Mouse (Mus musculus) intestine, postnatal 0 days (tissue): ENCODE results near the gene Eif4g2. TPM values are rescaled to one million over a fixed set of nuclear protein-coding genes. Genes with fewer than 3 reads are reported as not detected.

ENCODE experiments used
- ATAC-seq: fragments of 200-750 bp; cut with Nextera tagmentation; 2 replicates; pipeline ENCODE4 v1.8.0; 2017; ENCODE audit warnings: mild to moderate bottlenecking, moderate TSS enrichment, moderate library complexity
- H3K27ac ChIP-seq: fragments of 300-500 bp; sonication (generic); 2 replicates; pipeline ENCODE4 v1.5.1; 2014; ENCODE audit warnings: mild to moderate bottlenecking, low read depth, low read length, moderate library complexity
- H3K27me3 ChIP-seq: fragments of 300-500 bp; sonication (generic); replicated peaks from 2 replicates; pipeline ENCODE4 v1.6.1; 2014; ENCODE audit warnings: low read length, mixed read lengths; ENCODE audit not compliant: control insufficient read depth, insufficient read depth
- H3K36me3 ChIP-seq: fragments of 300-500 bp; sonication (generic); 2 replicates; pipeline ENCODE4 v1.6.1; 2014; ENCODE audit warnings: mild to moderate bottlenecking, moderate library complexity; ENCODE audit not compliant: control insufficient read depth, insufficient read depth
- H3K4me1 ChIP-seq: fragments of 300-500 bp; sonication (generic); replicated peaks from 2 replicates; pipeline ENCODE4 v1.6.1; 2014; ENCODE audit warnings: antibody characterized with exemption, low read length, mixed read lengths; ENCODE audit not compliant: control insufficient read depth, insufficient read depth
- H3K4me2 ChIP-seq: fragments of 300-500 bp; sonication (generic); replicated peaks from 2 replicates; pipeline ENCODE4 v1.6.1; 2014; ENCODE audit warnings: low read depth, mild to moderate bottlenecking, moderate library complexity
- H3K4me3 ChIP-seq: fragments of 300-500 bp; sonication (generic); 2 replicates; pipeline ENCODE4 v1.5.1; 2014; ENCODE audit warnings: low read depth, low read length
- H3K9ac ChIP-seq: fragments of 300-500 bp; sonication (generic); 2 replicates; pipeline ENCODE4 v1.6.1; 2014; ENCODE audit warnings: mild to moderate bottlenecking, low read depth, low read length
- H3K9me3 ChIP-seq: fragments of 300-500 bp; sonication (generic); 2 replicates; pipeline ENCODE4 v1.6.1; 2016; ENCODE audit warnings: mixed run types; ENCODE audit not compliant: control insufficient read depth
- CTCF ChIP-seq: sonication (generic); IDR thresholded peaks from 2 replicates; pipeline ENCODE4 v1.5.1; 2016; ENCODE audit warnings: low read depth, mild to moderate bottlenecking, control low read depth, antibody characterized with exemption, moderate library complexity
- WGBS: fragments of 180-500 bp; shearing (Covaris S2); extraction: QIAGEN DNeasy Blood & Tissue Kit; methylation state at CpG from one replicate; pipeline ENCODE4 v1.1.7; 2014; 5-methylcytosine and 5-hydroxymethylcytosine counted together
- polyA plus RNA-seq: library from polyadenylated mRNA; unstranded; fragments of >200 nt; fragmentation: Nextera tagmentation; extraction: Ambion mirVana; gene quantifications from 2 replicates; pipeline ENCODE4 v1.2.1, GENCODE M21; 2015

Eif4g2 gene
- 326 and 352 TPM in 2 replicates for polyA plus RNA-seq

DNA sequence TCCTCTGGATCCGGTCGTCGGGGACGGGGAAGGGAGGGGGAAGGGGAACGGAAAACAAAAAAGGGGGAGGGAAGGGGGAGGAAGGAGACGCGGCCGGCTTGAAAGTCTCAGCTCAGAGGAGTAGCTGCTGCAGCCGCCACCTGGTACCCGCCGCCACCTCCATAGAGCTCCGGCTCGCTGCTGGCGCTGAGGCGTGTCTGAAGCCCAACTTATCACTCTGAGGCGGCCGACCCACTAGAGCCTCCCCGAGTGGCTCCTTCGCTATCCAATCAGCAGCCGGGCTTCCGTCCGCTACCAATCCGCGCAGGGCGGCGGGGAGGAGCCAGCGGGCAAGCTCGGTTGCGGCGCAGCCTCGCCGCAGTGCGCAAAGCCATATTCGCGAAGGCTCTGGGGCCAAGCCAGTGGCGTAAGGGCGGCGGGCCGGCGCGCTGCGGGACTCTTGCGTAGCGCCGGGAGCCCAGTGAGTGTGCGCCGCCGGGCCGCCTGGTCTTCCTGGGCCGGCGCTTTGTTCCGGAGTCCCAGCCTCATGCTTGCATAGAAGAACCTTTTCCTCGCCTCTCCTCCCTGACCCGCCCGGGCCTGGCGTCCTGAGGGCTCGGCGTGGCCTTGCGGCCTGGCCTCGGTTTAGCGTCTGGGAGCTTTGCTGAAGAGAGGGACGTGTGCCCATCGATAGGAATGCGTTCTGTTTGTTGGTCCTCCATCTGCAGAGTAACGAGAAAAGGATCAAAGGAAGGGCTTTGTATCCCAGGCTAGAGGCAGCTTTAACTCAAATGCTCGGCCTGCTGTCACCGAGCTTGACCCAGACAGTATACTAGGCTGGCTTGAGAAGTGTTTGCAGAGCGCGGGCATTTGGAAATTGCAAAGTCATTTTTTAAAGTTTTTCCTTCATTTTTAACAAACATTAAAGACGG, at the start of gene Eif4g2:
TSS of gene Eif4g2 (minus strand) at position 209 of the 911 bp plus-strand sequence.
- Histone ChIP-seq H3K27ac (peak within 1 kb of the TSS; percentile 99), H3K4me2 (peak within 1 kb of the TSS; percentile 77), H3K9ac (peak within 1 kb of the TSS; percentile 100), H3K4me3 (peak within 1 kb of the TSS; percentile 95), H3K4me1 (0 out of 2 replicates have a peak, but pooled peaks cover 5% of the 10 kb centered on the region), H3K9me3 (no peaks in the 10 kb centered on the region), H3K36me3 (peaks cover 30% of the 10 kb centered on the region), H3K27me3 (no peaks in the 10 kb centered on the region)
- peak; percentile 99 for ATAC-seq
- TF ChIP-seq CTCF = no peak
- under 1% methylated on average over 67 of the region's 70 CpGs for WGBS

DNA sequence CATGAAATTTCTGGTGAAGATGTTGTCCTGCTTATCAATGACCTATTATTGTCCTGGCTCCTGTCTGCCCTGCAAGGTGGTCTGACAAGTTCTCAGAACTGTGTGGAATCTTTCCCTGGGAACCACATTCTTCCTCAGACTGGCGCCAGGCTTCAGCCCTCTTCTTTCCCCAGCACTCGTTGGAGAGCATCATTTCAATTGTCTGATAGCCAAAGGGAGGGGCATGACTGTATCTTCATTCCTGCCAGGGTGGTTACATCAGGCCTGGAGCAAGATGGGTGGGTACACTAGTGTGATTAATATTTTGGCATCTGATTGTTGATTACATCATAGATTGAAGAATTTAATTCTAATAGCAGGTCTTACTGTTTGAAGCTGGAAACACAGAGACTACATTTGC, 49.8 kb upstream of the Eif4g2 start:
- Histone ChIP-seq H3K4me3 (no peak overlapping the region), H3K27me3 (no peaks in the 10 kb centered on the region), H3K27ac (no peak overlapping the region), H3K9ac (no peak overlapping the region), H3K36me3 (no peaks in the 10 kb centered on the region), H3K4me2 (no peak overlapping the region), H3K9me3 (no peaks in the 10 kb centered on the region), H3K4me1 (0 out of 2 replicates have a peak, but pooled peaks cover 4% of the 10 kb centered on the region)
- 68% methylated on average over 2 of the region's 2 CpGs for WGBS
- ATAC-seq = no peak
- no peak for TF ChIP-seq CTCF

GRCm38 (mm10) chr7:111126636-111127395, 44.0 kb upstream of the Eif4g2 start:
- Histone ChIP-seq H3K4me3 (no peak overlapping the region), H3K27me3 (no peaks in the 10 kb centered on the region), H3K9me3 (no peaks in the 10 kb centered on the region), H3K9ac (no peak overlapping the region), H3K36me3 (no peaks in the 10 kb centered on the region), H3K4me2 (no peak overlapping the region), H3K27ac (no peak overlapping the region), H3K4me1 (no peaks in the 10 kb centered on the region)
- no peak for TF ChIP-seq CTCF
- ATAC-seq = no peak
- WGBS = 78% methylated on average over 3 of the region's 3 CpGs

DNA sequence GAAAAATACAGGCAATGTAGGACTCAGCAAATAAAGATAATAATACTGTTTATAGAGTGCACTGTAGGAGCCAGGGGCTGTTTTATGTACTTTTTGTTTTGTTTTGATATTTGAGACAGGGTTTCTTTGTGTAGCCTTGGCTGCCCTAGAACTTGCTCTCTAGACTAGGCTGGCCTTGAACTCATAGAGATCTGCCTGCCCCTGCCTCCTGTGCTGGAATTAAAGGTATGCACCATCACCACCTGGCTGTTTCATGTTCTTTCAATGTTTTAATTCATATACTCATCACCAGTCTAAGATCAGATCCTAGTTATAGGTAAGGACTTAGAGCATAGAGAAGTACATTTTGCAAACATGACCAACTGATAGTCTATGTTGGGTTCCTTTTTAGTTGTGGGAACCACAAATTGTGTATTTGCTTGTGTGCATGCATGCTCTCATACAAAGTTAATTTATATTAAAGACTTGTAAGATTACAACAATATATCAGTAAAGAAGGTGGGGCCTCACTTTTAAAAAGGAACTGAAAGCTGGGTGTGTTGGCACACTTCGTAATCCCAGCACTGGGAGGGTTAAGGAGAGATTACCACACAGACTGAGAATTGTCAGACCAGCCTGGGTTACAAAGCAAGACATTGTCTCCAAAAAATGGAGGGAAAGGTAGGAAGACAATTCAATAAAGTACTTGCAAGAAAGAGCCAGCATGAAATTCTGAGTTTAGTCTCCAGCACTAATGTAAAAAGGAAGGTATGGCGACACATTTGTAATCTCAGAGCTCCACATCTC, 41.1 kb upstream of the Eif4g2 start:
- Histone ChIP-seq H3K4me1 (peaks cover 3% of the 10 kb centered on the region; the same call in 1 of the 2 replicates), H3K27ac (no peak overlapping the region), H3K9me3 (no peaks in the 10 kb centered on the region), H3K4me2 (no peak overlapping the region), H3K36me3 (no peaks in the 10 kb centered on the region), H3K4me3 (no peak overlapping the region), H3K27me3 (no peaks in the 10 kb centered on the region), H3K9ac (no peak overlapping the region)
- ATAC-seq = no peak
- WGBS = 80% methylated on average over 2 of the region's 2 CpGs
- no peak for TF ChIP-seq CTCF

DNA sequence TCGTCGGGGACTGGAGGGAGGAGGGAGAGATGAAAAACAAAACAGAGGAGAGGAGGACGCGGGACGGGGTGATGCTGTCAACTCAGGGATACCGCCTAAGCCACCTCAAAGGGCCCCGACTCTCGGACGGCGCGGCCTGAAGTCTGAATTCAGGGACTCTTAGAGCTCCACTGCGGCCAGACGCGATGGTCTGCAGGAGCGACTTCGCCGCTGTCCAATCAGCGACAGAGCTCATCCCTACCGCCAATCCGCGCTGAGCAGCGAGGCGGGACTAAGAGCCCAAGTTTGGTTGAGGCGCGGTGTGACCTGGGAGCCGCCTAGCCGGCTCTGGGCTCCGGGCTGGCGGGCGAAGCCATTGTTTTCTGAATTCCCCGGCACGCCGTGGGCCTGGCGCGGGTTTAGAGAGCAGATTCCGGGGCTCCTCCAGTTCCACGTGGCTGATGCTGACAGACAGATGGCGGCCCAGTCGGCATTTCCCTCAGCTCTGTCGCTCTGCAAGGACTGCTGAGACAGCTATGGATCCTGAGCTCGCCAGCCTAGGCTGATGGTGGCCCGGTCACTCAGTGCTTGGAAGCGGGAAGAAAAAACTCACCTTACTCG, 39.8 kb upstream of the Eif4g2 start:
- Histone ChIP-seq H3K27ac (peak overlapping the region; percentile 92), H3K9ac (peak overlapping the region; percentile 73), H3K4me1 (peaks cover 3% of the 10 kb centered on the region; the same call in 1 of the 2 replicates), H3K4me3 (peak overlapping the region; percentile 68), H3K27me3 (no peaks in the 10 kb centered on the region), H3K4me2 (peak overlapping the region; percentile 87), H3K9me3 (no peaks in the 10 kb centered on the region), H3K36me3 (no peaks in the 10 kb centered on the region)
- WGBS = 0% methylated on average over 44 of the region's 44 CpGs
- no peak for TF ChIP-seq CTCF
- peak; percentile 100 for ATAC-seq
